Mouse (Mus musculus) c-Kit-positive CD71-positive TER-119-positive erythroid progenitor cells, embryonic 14.5 days (primary cell): Measurements from ENCODE around the gene Terb1.

Experiments
- DNase-seq: peaks from one replicate; pipeline ENCODE4 v3.0.0-alpha.2; 2013; ENCODE audit warnings: low spot score

The Terb1 gene

DNA sequence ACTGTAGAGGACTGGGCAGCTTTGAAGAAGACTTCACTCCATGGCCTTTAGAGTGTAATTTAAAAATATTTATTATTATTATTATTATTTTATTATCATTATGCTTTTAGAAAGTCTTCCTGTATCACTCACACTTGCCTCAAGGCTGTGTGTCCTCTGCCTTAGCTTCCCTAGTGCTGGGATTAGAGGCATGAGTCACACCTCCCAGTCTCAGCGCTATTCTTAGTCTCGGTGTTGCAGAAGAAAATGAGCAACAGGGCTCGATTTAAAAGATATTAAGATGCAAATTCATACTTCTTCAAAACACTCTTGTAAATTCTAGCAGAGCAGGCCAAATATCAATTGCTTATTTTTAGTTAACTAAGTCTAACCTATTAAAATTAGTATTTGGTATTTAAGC, 60.9 kb downstream of the Terb1 start:
- DNase-seq: no peak

DNA sequence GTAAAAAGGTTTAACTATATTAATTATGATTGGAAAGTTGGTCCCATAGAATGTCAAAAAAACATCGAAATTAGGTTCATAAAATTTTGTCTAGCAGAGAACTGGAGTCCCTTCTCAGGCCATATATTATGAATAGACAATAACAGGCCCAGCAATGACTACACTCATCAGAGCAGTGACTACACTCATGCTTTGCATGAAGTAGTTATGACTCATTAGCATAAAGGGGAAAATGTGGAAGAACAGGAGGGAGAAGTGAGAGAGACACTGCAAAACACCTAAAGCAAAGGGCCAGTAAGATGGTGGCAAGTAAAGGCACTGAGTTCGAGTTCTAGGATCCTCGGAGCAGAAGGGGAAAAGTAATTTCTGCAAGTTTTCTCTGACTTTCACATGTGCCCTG, 63.7 kb downstream of the Terb1 start:
- no peak for DNase-seq

DNA sequence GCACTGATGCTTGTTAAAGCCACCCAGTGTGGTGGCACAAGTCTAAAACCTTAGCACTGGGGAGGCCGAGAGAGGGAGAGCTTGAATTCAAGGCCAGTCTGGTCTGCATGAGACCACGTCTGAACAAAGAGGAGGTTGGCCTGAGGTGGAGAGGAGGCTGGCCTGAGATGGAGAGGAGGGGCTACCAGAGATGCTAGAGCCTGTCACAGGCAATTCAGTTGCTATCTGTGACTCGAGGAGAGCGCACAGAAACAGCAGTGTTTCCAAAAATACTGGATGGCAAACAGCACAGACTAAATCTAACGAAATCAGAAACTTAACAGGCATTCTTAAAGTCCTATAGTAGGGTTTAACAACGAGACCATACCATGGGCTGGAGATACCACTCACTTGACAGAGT, 64.5 kb downstream of the Terb1 start:
- no peak for DNase-seq

DNA sequence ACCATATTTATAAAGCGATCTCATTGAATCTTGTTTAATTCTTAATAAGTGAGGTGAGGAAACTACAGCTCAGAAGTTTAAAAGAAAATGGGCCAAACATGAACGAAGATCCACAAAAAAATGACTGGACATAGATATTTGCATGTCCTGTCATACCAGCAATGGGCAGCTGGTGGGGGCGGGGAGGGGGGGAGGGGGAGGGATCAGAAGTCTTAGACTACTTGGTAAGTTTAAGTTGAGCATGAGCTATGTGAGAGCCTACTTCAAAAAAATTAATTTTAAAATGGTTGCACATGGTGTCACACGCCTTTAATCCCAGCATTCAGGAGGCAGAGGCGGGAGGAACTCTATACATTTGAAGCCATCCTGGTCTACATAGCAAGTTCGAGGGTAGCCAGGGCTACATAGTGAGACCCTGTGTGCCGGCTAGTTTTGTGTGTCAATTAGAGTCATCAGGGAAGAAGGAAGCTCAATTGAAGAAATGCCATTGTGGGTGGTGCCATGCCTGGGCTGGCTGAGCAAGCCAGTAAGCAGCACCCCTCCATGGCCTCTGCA, 66.5 kb downstream of the Terb1 start:
- DNase-seq: no peak

GRCm38 (mm10) chr8:104442299-104443124, 67.2 kb downstream of the Terb1 start, which contains the start of gene Dync1li2:
Gene Dync1li2 (minus strand): TSS chr8:104443047.
- peak; percentile 81 for DNase-seq

DNA sequence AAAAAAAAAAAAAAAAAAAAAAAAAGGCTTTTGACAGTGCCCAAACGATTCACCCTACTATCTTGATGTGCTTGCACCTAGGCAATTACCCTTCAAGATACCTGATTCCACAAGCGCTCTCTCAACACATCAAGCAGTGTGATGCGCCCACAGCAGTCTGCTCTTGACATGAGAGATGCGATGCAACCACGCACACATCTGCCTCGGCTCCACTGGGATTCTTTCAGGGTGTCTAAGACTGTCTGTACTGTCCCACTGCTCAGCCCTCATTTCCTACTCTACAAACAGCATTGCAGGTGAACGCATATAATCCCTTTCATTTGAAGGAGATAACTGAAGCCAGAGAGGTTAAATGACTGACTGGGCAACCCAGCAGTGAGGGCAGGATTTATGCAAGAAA, 68.1 kb downstream of the Terb1 start:
- no peak for DNase-seq

GRCm38 (mm10) chr8:104439461-104439860, 70.2 kb downstream of the Terb1 start:
- no peak for DNase-seq

- no peak for DNase-seq
These were observed 72.1 kb downstream of the Terb1 start for GRCm38 (mm10) chr8:104437494-104438135.

DNA sequence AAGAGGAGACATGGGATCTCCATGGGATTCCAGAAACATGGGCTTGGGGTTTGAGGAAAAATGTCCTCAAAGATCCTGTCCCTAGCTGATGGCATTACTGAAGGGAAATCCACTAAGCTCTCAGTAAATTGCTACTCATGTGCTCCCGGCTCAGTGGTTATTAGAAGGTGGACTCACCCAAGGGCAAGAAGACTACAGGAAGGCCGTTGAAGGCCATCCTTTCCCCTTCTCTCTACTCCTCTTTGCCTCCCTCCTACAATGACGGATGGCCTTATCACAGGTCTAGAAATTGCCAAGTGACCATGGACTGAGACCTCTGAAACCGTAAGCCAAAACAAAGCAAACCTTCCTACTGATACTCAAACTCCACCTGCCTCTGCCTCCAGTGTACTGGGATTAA, 73.1 kb downstream of the Terb1 start:
- no peak for DNase-seq

DNA sequence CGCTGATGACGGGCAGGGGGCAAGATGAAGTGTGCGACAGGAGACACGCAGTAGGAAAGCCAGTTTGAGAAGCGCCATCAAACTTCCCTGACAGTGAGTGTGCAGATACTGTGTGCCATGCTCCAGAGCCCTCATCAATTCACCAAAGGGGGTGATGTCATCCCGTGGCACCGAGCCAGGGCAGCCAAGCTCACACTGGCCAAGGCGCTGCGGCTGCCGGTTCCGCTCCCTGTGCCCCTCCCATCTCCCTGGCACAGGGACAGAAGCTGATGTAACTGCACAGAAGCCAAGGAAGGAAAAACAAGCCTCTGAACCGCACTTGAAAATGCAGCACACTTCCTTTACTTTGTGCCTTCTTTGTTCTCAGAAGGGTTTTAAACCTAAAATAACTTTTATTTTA, 73.7 kb downstream of the Terb1 start:
- DNase-seq: no peak

GRCm38 (mm10) chr8:104434826-104435354, 74.8 kb downstream of the Terb1 start:
- DNase-seq: no peak

DNA sequence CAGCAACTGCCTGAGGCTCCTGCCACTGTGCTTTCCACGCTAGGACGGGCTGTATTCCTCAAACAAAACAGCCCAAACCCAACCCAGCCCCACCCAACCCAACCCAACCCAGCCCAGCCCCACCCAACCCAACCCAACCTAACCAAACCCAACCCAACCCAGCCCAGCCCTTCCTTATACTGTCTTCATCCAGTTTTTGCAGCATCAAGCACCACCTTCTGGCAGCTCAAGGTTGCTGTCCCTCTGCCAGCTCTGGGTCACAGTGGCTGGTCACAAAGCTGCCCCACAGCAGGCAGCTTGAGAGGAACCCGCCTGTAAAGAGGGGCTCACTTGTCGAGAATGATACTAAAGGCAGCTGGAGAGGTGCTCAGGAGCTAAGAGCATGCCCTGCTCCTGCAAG, 75.4 kb downstream of the Terb1 start:
- DNase-seq: peak; percentile 33

GRCm38 (mm10) chr8:104433191-104433842, 76.4 kb downstream of the Terb1 start:
- DNase-seq: no peak

DNA sequence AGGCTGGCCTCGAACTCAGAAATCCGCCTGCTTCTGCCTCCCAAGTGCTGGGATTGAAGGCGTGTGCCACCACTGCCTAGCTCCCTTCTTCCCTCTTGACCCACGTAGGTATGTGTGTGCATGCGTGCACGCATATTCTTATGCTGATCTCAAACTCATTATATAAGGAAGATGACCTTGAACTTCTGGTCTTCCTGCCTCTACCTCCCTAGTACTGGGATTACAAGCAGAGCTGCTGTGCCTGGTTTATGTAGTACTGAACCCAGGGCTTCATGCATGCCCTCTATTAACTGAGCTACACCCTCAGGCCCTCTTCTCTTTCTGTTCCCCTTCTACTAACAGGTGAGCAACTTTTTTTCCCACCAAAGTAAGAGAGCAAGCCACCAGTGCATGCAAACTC, 77.1 kb downstream of the Terb1 start:
- DNase-seq: no peak

DNA sequence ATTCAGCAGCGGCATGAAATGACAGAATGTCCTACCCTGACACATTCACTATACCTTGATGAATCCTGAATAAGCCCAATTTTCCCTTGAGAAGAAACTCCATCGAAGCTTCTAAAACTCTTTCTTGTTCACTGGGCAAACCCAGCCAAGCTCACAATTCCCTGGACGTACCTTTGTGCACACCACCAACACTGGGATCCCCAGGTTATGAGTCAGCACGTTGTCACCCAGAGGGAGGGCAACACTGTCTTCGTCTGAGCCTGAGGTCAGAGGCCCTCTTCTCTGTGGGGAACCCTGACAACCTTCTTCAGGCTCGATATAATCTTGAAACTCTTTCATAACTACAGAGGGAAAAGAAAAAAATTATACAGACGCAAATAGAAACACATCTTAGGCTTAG, 79.5 kb downstream of the Terb1 start:
- no peak for DNase-seq

GRCm38 (mm10) chr8:104427703-104428102, 82.0 kb downstream of the Terb1 start:
- no peak for DNase-seq

- no peak for DNase-seq
These were observed 87.4 kb downstream of the Terb1 start for GRCm38 (mm10) chr8:104422313-104422712.

DNA sequence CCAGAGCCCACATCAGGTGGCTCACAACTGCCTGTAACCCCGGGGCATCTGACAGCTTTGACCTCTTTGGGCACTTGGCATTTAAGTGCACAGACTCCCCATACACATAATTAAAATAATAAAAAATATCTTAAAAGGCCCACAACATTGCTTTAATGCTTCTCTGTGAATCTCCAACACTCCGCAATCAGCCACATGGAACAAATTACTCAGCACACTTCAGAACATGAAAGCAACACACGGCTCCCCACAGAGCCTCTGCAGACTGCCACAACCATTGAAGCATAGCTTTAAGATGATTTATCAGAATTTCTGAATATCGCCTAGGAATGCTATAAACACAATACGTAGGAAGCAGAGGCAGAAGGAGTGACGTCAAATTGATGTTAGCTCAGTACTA, 93.7 kb downstream of the Terb1 start:
- no peak for DNase-seq

DNA sequence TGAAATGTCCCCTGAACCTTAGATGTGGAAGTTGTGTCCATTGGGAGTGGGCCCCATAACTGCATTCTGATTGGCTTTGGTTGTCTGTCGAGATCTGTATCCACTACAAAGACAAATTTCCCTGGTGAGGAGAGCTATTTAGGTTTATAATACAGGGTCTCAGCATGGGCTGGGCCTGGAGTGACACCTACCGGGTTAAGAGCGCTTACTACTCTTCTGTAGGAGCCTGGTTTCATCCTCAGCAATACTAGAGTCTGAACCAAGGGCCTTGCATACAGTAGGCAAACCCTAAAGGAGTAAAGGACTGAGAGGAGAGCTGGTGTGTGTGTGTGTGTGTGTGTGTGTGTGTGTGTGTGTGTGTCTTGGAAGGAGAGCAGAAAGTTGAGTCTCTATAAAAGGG, 95.5 kb downstream of the Terb1 start:
- no peak for DNase-seq

DNA sequence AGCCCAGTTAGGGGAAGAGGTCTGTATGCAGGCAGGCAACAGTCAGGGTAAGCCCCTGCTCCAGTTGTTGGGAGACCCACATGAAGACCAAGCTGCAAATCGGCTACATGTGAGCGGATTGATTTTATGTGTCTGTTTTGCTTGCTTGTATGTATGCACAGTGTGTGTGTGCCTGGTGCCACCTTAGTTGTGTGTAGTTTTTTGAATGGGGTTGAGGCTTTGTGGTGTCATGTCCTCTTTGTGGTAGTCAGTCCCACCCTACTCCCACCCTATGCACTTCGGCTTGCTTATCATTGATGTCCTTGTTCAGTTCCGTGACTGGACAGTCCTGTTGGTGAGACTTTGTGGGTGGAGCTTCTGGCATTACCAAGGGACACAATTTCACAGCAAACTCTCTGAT, 95.9 kb downstream of the Terb1 start:
- DNase-seq: no peak

- DNase-seq: no peak
These were observed 96.7 kb downstream of the Terb1 start for GRCm38 (mm10) chr8:104412805-104413532.

DNA sequence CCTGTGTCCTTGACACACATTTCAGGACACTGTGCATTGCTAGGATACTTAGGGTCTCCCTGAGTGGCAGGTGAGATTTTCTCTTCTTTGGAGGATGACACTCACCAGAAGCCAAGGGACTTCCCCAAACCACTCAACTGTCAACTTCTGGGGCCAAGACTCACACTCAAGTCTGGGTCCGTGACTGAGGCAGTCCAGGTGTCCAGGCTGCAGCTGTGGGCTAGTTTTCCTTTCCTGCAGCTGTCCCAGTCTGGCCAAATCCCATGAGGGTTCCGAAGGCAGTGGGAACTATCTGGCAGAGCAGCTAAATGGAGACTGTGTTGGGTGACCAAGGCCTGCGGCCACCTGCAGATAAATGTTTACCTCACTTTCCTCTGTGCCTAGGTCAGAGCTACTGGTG, 97.7 kb downstream of the Terb1 start:
- no peak for DNase-seq
